Mouse (Mus musculus): ENCODE data around the gene Syf2. TPM values are rescaled to one million over a fixed set of nuclear protein-coding genes. Genes with fewer than 3 reads are reported as not detected.
A peak's percentile ranks its signal among the peaks of the same experiment; 100 is the strongest.

Syf2 gene
- polyA plus RNA-seq, 2 experiments: 42.9 to 52.6 TPM

DNA sequence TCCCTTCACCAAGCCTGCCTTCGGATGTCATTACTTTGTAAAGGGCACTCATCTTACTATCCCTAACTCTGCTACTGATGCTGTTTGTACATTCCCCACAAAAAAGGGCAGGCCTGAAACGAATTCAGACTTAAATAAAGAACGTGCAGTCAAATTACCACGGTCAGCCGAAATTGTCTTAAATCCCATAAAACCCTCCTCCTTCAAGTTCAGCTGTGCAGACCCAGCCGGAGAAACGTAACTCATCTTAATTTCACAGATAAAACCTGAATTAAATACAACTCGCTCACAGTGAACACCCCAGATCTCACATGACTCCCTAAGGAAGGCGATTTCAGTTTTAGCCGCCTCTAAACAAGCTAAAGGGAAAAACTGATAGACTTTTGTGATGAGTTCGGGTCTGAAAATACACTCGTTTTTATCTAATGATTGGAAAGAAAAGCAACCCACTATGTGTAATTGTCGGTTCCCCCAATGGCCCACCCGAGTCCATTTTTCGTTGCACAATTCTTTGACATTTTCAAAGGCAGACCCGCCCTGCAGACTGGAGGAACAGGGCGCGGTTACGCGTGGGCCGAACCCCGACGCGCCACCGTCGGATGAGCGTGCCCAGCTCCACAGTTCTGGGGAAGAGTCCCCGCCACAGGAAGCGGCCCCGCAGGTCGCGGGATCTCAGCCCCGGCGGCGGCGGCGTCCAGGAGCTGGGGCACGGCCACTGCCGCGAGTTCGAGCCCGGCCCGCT lies 16.4 kb upstream of the Syf2 start:
- H3K27ac ChIP-seq: peak overlapping the region; percentile 99
- H3K4me1 ChIP-seq (replicated peaks; ENCODE audit: control insufficient read depth in 2 of 2, insufficient read depth in 2 of 2, low read length in 1 of 2): peaks cover 33 to 41% of the 10 kb centered on the region in 2 experiments
- no peak for TF ChIP-seq EP300 (IDR thresholded peaks at IDR 0.05; ENCODE audit: low read depth)
- no peak for TF ChIP-seq CTCF (IDR thresholded peaks at IDR 0.05; ENCODE audit: low read depth)
- peak overlapping the region; percentile 64 to 99 for H3K4me3 ChIP-seq (ENCODE audit: insufficient read depth in 1 of 2, low read depth in 2 of 2, low read length in 2 of 2)
- no peaks in the 10 kb centered on the region for H3K27me3 ChIP-seq (ENCODE audit: control insufficient read depth, insufficient read depth, low read length)
- H3K9ac ChIP-seq (replicated peaks): peak overlapping the region; percentile 91
- H3K9me3 ChIP-seq (ENCODE audit: control insufficient read depth, low read length): no peaks in the 10 kb centered on the region
- no peak for DNase-seq (ENCODE audit: low read depth in 3 of 3, low spot score in 3 of 3)
- H3K4me2 ChIP-seq (ENCODE audit: low read depth): peak overlapping the region; percentile 99
- under 1% methylated on average over 43 of the region's 43 CpGs for WGBS (ENCODE audit: insufficient replicate concordance)
- ATAC-seq (ENCODE audit: insufficient read depth): peak; percentile 82
- H3K36me3 ChIP-seq (replicated peaks; ENCODE audit: control insufficient read depth, insufficient read depth, low read depth): peaks cover 18% of the 10 kb centered on the region

DNA sequence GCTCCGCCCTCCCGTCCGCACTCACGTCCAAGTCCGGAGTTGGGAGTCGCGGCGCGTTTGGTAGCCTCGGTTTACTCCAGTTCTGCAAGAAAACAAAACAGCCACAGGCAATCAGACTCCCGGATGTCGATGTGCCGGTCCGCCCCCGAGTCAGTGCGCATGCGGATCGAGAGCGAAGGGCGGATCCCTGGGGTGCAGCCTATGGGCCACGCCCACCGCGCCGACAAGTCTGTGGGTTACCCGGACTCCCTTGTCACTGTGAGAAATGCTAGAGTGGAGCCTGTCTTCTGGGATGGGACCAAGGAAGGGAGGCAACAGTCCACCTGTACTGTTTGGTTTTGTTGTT lies 15.9 kb upstream of the Syf2 start, which contains the start of gene Tmem50a:
Gene Tmem50a (minus strand): TSS at position 161 of the 346 bp plus-strand sequence.
- WGBS (ENCODE audit: insufficient replicate concordance): under 1% methylated on average over 25 of the region's 25 CpGs
- peaks cover 13% of the 10 kb centered on the region for H3K36me3 ChIP-seq (replicated peaks; ENCODE audit: control insufficient read depth, insufficient read depth, low read depth)
- TF ChIP-seq EP300 (IDR thresholded peaks at IDR 0.05; ENCODE audit: low read depth) (no peak), CTCF (IDR thresholded peaks at IDR 0.05; ENCODE audit: low read depth) (no peak)

DNA sequence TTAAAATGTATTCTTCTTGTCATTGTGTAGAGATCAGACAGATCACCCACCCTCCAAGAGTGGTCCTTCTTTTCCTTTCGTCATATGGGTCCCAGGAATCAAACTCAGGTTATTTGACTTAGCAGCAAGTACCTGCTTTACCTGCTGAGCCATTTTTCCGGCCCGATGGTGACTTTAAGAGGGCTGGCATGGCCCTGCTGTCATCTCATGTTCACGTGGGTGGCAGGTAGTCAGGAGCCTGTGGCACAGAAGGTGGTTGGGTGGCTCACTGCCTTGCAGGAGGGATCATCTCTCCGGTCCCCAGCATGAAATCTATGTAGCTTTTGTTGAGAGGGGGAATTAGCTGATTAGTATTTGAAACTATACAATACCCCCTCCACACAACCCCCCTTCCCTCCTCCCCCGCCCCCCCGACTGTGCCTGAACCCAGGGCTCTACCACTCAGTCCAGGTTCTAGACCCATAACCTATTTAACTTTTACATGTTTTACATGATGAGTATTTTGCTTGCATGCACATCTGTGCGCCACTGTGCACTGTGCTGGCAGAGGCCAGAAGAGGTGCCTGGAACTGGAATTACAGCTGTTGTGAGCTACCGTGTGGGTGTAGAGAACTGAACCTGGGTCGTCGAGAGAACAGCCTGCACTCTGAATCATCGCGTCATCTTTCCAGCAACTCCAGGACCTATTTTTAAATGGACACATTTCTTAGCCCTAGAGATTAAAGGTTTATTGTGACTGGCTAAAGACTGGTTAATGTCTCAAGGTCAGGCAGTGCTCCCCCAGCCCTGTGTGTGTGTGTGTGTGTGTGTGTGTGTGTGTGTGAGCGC lies 15.3 kb upstream of the Syf2 start:
- DNase-seq (ENCODE audit: low read depth in 3 of 3, low spot score in 3 of 3) (no peak), ATAC-seq (ENCODE audit: insufficient read depth) (no peak)
- H3K4me1 ChIP-seq (replicated peaks; ENCODE audit: control insufficient read depth in 2 of 2, insufficient read depth in 2 of 2, low read length in 1 of 2): peaks cover 34 to 52% of the 10 kb centered on the region in 2 experiments
- peak overlapping the region; percentile 91 for H3K9ac ChIP-seq (replicated peaks)
- H3K4me2 ChIP-seq (ENCODE audit: low read depth): peak overlapping the region; percentile 99
- H3K27me3 ChIP-seq (ENCODE audit: control insufficient read depth, insufficient read depth, low read length): no peaks in the 10 kb centered on the region
- no peak for TF ChIP-seq CTCF (IDR thresholded peaks at IDR 0.05; ENCODE audit: low read depth)
- no peak for TF ChIP-seq EP300 (IDR thresholded peaks at IDR 0.05; ENCODE audit: low read depth)
- WGBS (ENCODE audit: insufficient replicate concordance): 65% methylated on average over 14 of the region's 14 CpGs
- peak overlapping the region; percentile 64 to 99 for H3K4me3 ChIP-seq (ENCODE audit: insufficient read depth in 1 of 2, low read depth in 2 of 2, low read length in 2 of 2)
- peak overlapping the region; percentile 99 for H3K27ac ChIP-seq
- peaks cover 13% of the 10 kb centered on the region for H3K36me3 ChIP-seq (replicated peaks; ENCODE audit: control insufficient read depth, insufficient read depth, low read depth)
- no peaks in the 10 kb centered on the region for H3K9me3 ChIP-seq (ENCODE audit: control insufficient read depth, low read length)

More for the DNA sequence above, 15.9 kb upstream of the Syf2 start, which contains the start of gene Tmem50a:
- ATAC-seq (ENCODE audit: insufficient read depth) (peak; percentile 91), DNase-seq (ENCODE audit: low read depth in 3 of 3, low spot score in 3 of 3) (peak; percentile 90 to 94 (median 93))
- peak within 1 kb of the TSS; percentile 99 for H3K4me2 ChIP-seq (ENCODE audit: low read depth)
- peak within 1 kb of the TSS; percentile 99 for H3K27ac ChIP-seq
- H3K9me3 ChIP-seq (ENCODE audit: control insufficient read depth, low read length): no peaks in the 10 kb centered on the region
- H3K4me1 ChIP-seq (replicated peaks; ENCODE audit: control insufficient read depth in 2 of 2, insufficient read depth in 2 of 2, low read length in 1 of 2): peaks cover 34 to 47% of the 10 kb centered on the region in 2 experiments
- H3K4me3 ChIP-seq (ENCODE audit: insufficient read depth in 1 of 2, low read depth in 2 of 2, low read length in 2 of 2): peak within 1 kb of the TSS; percentile 64 to 99
- no peaks in the 10 kb centered on the region for H3K27me3 ChIP-seq (ENCODE audit: control insufficient read depth, insufficient read depth, low read length)
- H3K9ac ChIP-seq (replicated peaks): peak within 1 kb of the TSS; percentile 91

DNA sequence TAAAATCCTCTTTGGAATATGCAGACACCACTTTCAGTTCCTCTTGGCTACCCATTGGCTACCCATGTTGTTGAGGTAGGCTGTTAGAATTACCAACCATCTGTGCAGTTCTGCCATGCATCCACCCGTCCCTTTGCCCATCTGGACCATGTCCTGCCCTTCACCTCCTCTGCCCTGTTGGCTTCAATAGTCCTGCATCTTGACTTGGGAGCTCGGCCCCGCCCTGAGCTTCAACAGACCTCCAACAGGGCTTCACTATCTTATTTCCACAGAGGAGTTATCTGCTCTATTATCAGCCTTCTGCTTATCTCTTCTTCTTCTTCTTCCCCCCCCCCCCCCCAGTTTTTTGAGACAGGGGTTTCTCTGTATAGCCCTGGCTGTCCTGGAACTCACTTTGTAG lies 13.5 kb upstream of the Syf2 start:
- no peak for ATAC-seq (ENCODE audit: insufficient read depth)
- no peak overlapping the region for H3K9ac ChIP-seq (replicated peaks)
- no peaks in the 10 kb centered on the region for H3K9me3 ChIP-seq (ENCODE audit: control insufficient read depth, low read length)
- no peak overlapping the region for H3K4me3 ChIP-seq (ENCODE audit: insufficient read depth in 1 of 2, low read depth in 2 of 2, low read length in 2 of 2)
- peaks cover 7% of the 10 kb centered on the region for H3K36me3 ChIP-seq (replicated peaks; ENCODE audit: control insufficient read depth, insufficient read depth, low read depth)
- 8% methylated on average over 3 of the region's 3 CpGs for WGBS (ENCODE audit: insufficient replicate concordance)
- H3K27ac ChIP-seq: peak overlapping the region; percentile 66
- TF ChIP-seq EP300 (IDR thresholded peaks at IDR 0.05; ENCODE audit: low read depth) (peak; percentile 58), CTCF (IDR thresholded peaks at IDR 0.05; ENCODE audit: low read depth) (no peak)
- DNase-seq (ENCODE audit: low read depth in 3 of 3, low spot score in 3 of 3): peak in 2 of 3 experiments; percentile 45 to 54
- no peaks in the 10 kb centered on the region for H3K27me3 ChIP-seq (ENCODE audit: control insufficient read depth, insufficient read depth, low read length)
- H3K4me2 ChIP-seq (ENCODE audit: low read depth): peak overlapping the region; percentile 41
- peaks cover 34 to 53% of the 10 kb centered on the region in 2 experiments for H3K4me1 ChIP-seq (replicated peaks; ENCODE audit: control insufficient read depth in 2 of 2, insufficient read depth in 2 of 2, low read length in 1 of 2)

DNA sequence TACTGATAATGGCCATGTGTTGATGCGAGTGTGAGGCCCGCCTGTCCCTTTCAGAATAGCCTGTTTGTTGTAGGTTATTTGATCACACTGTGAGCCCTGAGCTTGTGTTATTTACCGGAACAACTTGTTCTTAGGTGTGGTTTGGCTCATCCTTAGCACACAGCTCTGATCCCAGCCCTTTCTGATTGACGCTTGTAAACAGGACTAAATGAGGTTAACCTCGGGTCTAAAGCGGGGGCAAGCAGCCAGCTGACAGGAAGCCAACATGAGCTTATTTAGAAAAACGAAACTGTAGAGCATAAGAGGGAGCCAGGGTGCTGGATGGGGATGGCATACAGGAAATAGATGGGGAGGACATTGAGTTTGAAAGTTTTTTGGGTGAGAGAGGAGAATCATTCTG lies 12.3 kb upstream of the Syf2 start:
- ATAC-seq (ENCODE audit: insufficient read depth): no peak
- DNase-seq (ENCODE audit: low read depth in 3 of 3, low spot score in 3 of 3): no peak
- H3K4me1 ChIP-seq (replicated peaks; ENCODE audit: control insufficient read depth in 2 of 2, insufficient read depth in 2 of 2, low read length in 1 of 2): peaks cover 37 to 53% of the 10 kb centered on the region in 2 experiments
- peak overlapping the region; percentile 66 for H3K27ac ChIP-seq
- H3K9ac ChIP-seq (replicated peaks): peak overlapping the region; percentile 4; the same call in 1 of the 2 replicates
- no peak overlapping the region for H3K4me2 ChIP-seq (ENCODE audit: low read depth)
- no peaks in the 10 kb centered on the region for H3K9me3 ChIP-seq (ENCODE audit: control insufficient read depth, low read length)
- TF ChIP-seq CTCF (IDR thresholded peaks at IDR 0.05; ENCODE audit: low read depth) (no peak), EP300 (IDR thresholded peaks at IDR 0.05; ENCODE audit: low read depth) (no peak)
- WGBS (ENCODE audit: insufficient replicate concordance): 27% methylated on average over 7 of the region's 7 CpGs
- no peak overlapping the region for H3K4me3 ChIP-seq (ENCODE audit: insufficient read depth in 1 of 2, low read depth in 2 of 2, low read length in 2 of 2)
- H3K27me3 ChIP-seq (ENCODE audit: control insufficient read depth, insufficient read depth, low read length): no peaks in the 10 kb centered on the region
- no peaks in the 10 kb centered on the region for H3K36me3 ChIP-seq (replicated peaks; ENCODE audit: control insufficient read depth, insufficient read depth, low read depth)
